Mouse (Mus musculus) ovary, adult 2 months (tissue): ENCODE measurements around the gene Olfr917. TPM values are rescaled to one million over a fixed set of nuclear protein-coding genes. Genes with fewer than 3 reads are reported as not detected.

Experiments
- polyA plus RNA-seq: library from polyadenylated mRNA; depleted of rRNA; stranded (reverse); fragments of >200 nt; gene quantifications from 2 replicates; pipeline ENCODE4 v1.2.3, GENCODE M21; 2012; rRNA removed

Olfr917 gene
- polyA plus RNA-seq = not detected in 2 replicates

GRCm38 (mm10) chr9:38665742-38666141, at the start of gene Olfr917:
Gene Olfr917 (minus strand): TSS chr9:38665842.

GRCm38 (mm10) chr9:38674501-38674900, 8.9 kb upstream of the Olfr917 start, which contains the start of gene Olfr918:
Gene Olfr918 (minus strand): TSS chr9:38674601.

GRCm38 (mm10) chr9:38659775-38660174, 5.9 kb downstream of the Olfr917 start, which contains the start of gene Olfr916:
Gene Olfr916 (minus strand): TSS chr9:38659875.

Other genes starting within 250 kb of the Olfr917 start
- gene Olfr901, start 236.4 kb downstream of the Olfr917 start, polyA plus RNA-seq = not detected in 2 replicates
- gene Olfr902, start 218.2 kb downstream of the Olfr917 start, polyA plus RNA-seq = not detected in 2 replicates
- not detected in 2 replicates for gene Olfr904, start 202.7 kb downstream of the Olfr917 start, polyA plus RNA-seq
- gene Olfr905, start 194.7 kb downstream of the Olfr917 start, polyA plus RNA-seq = not detected in 2 replicates
- not detected in 2 replicates for gene Olfr906, start 178.8 kb downstream of the Olfr917 start, polyA plus RNA-seq
- not detected in 2 replicates for gene Olfr907, start 170.0 kb downstream of the Olfr917 start, polyA plus RNA-seq
- not detected in 2 replicates for gene Olfr911-ps1, start 144.3 kb downstream of the Olfr917 start, polyA plus RNA-seq
- not detected in 2 replicates for gene Olfr910, start 128.0 kb downstream of the Olfr917 start, polyA plus RNA-seq
- gene Olfr912, start 85.7 kb downstream of the Olfr917 start, polyA plus RNA-seq = not detected in 2 replicates
- gene Olfr913, start 73.1 kb downstream of the Olfr917 start, polyA plus RNA-seq = not detected in 2 replicates
- not detected in 2 replicates for gene Olfr914, start 60.7 kb downstream of the Olfr917 start, polyA plus RNA-seq
- gene Olfr916, start 6.0 kb downstream of the Olfr917 start, polyA plus RNA-seq = not detected in 2 replicates
- not detected in 2 replicates for gene Olfr918, start 8.8 kb upstream of the Olfr917 start, polyA plus RNA-seq
- not detected in 2 replicates for gene Olfr919, start 37.8 kb upstream of the Olfr917 start, polyA plus RNA-seq
- gene Vwa5a, start 52.4 kb upstream of the Olfr917 start, polyA plus RNA-seq = 15.2 and 15.4 TPM in 2 replicates
- gene Olfr920, start 86.5 kb upstream of the Olfr917 start, polyA plus RNA-seq = 0.16 and 0.20 TPM in 2 replicates
- not detected in 2 replicates for gene Olfr921, start 107.2 kb upstream of the Olfr917 start, polyA plus RNA-seq
- not detected in 2 replicates for gene Olfr922, start 148.8 kb upstream of the Olfr917 start, polyA plus RNA-seq
- gene Olfr923, start 160.7 kb upstream of the Olfr917 start, polyA plus RNA-seq = not detected in 2 replicates
- gene Olfr924, start 178.6 kb upstream of the Olfr917 start, polyA plus RNA-seq = not detected in 2 replicates
- not detected in 2 replicates for gene Olfr26, start 189.2 kb upstream of the Olfr917 start, polyA plus RNA-seq
- gene Olfr926, start 211.3 kb upstream of the Olfr917 start, polyA plus RNA-seq = not detected in 2 replicates